In genomic region chr10:77074276-77074974, GRCm38 (mm10) we compare ENCODE assay signal across 20 mouse cellular contexts. TPM values are rescaled to one million over a fixed set of nuclear protein-coding genes. Genes with fewer than 3 reads are reported as not detected.
A peak's percentile ranks its signal among the peaks of the same experiment; 100 is the strongest.
DNase-seq lines count a peak whose midpoint lies in the region; ATAC-seq and TF ChIP-seq lines count a peak whose summit lies in the region.
"Had no signal": no experiment of that assay in that cellular context is flagged by ENCODE, and none has a peak within 500 bp of the region (broad histone marks: within the 10 kb centered on the region; RNA-seq: fewer than 3 reads in every experiment).

No protein-coding gene starts in this region.

- WGBS in forebrain, postnatal 0 days, result 76% methylated on average over 4 of the region's 4 CpGs
- WGBS in forebrain, embryonic 15.5 days, result 87% methylated on average over 4 of the region's 4 CpGs
- WGBS in midbrain, embryonic 14.5 days, result 91% methylated on average over 4 of the region's 4 CpGs
- 91% methylated on average over 4 of the region's 4 CpGs for WGBS in midbrain, embryonic 10.5 days

- intact Hi-C loops in gastrocnemius, postnatal 14 days (cut with DNase I; ENCODE audit: low total_unique reads), result no loop called here

- no peaks in the 10 kb centered on the region for H3K4me1 ChIP-seq in forebrain, postnatal 0 days (ENCODE audit: insufficient read depth)
- H3K4me1 ChIP-seq in forebrain, embryonic 15.5 days, result no peaks in the 10 kb centered on the region
- no peaks in the 10 kb centered on the region for H3K4me1 ChIP-seq in midbrain, embryonic 14.5 days (ENCODE audit: control insufficient read depth, insufficient read depth, low read length)
- no peaks in the 10 kb centered on the region for H3K4me1 ChIP-seq in midbrain, embryonic 10.5 days
- H3K4me1 ChIP-seq: forebrain, embryonic 12.5 days; limb, embryonic 15.5 days had no signal

- H3K9me3 ChIP-seq in forebrain, postnatal 0 days (ENCODE audit: low read length), result no peaks in the 10 kb centered on the region
- H3K9me3 ChIP-seq in forebrain, embryonic 15.5 days, result no peaks in the 10 kb centered on the region
- H3K9me3 ChIP-seq in midbrain, embryonic 14.5 days (ENCODE audit: control insufficient read depth, low read length), result no peaks in the 10 kb centered on the region
- H3K9me3 ChIP-seq in midbrain, embryonic 10.5 days (replicated peaks), result no peaks in the 10 kb centered on the region
- H3K9me3 ChIP-seq: forebrain, embryonic 12.5 days; limb, embryonic 15.5 days had no signal

- H3K9ac ChIP-seq in forebrain, postnatal 0 days, result no peak overlapping the region
- no peak overlapping the region for H3K9ac ChIP-seq in forebrain, embryonic 15.5 days (replicated peaks)
- no peak overlapping the region for H3K9ac ChIP-seq in midbrain, embryonic 14.5 days (replicated peaks; ENCODE audit: low read length)
- H3K9ac ChIP-seq: forebrain, embryonic 12.5 days; limb, embryonic 15.5 days; liver, postnatal 0 days had no signal

- 0 out of 2 replicates have a peak, but pooled peaks have one; percentile 34 for ATAC-seq in forebrain, postnatal 0 days
- no peak for ATAC-seq in forebrain, embryonic 15.5 days (replicated peaks)
- ATAC-seq in midbrain, embryonic 14.5 days (ENCODE audit: low FRiP score, low TSS enrichment), result no peak
- ATAC-seq: liver, postnatal 0 days; Patski had no signal

- H3K4me3 ChIP-seq in forebrain, postnatal 0 days (ENCODE audit: low read depth, low read length), result no peak overlapping the region
- H3K4me3 ChIP-seq in forebrain, embryonic 15.5 days, result no peak overlapping the region
- no peak overlapping the region for H3K4me3 ChIP-seq in midbrain, embryonic 14.5 days (replicated peaks; ENCODE audit: low read depth, low read length)
- H3K4me3 ChIP-seq in midbrain, embryonic 10.5 days, result no peak overlapping the region
- H3K4me3 ChIP-seq: forebrain, embryonic 12.5 days; limb, embryonic 15.5 days had no signal

- H3K36me3 ChIP-seq in forebrain, postnatal 0 days (ENCODE audit: insufficient read depth), result no peaks in the 10 kb centered on the region
- no peaks in the 10 kb centered on the region for H3K36me3 ChIP-seq in forebrain, embryonic 15.5 days
- H3K36me3 ChIP-seq in midbrain, embryonic 14.5 days (ENCODE audit: control insufficient read depth, insufficient read depth, low read length), result no peaks in the 10 kb centered on the region
- H3K36me3 ChIP-seq in midbrain, embryonic 10.5 days, result peaks cover 99% of the 10 kb centered on the region

- no peak for TF ChIP-seq POLR2A in brain, embryonic 14.5 days (IDR thresholded peaks at IDR 0.05; ENCODE audit: borderline replicate concordance, extremely low read depth, insufficient read depth, insufficient read length, poor library complexity, severe bottlenecking)

- H3K27ac ChIP-seq in forebrain, postnatal 0 days (ENCODE audit: low read depth, low read length), result no peak overlapping the region
- no peak overlapping the region for H3K27ac ChIP-seq in forebrain, embryonic 15.5 days (replicated peaks)
- no peak overlapping the region for H3K27ac ChIP-seq in midbrain, embryonic 14.5 days (replicated peaks; ENCODE audit: low read depth, low read length)
- no peak overlapping the region for H3K27ac ChIP-seq in midbrain, embryonic 10.5 days (replicated peaks)
- H3K27ac ChIP-seq: forebrain, embryonic 12.5 days; limb, embryonic 15.5 days; macrophage had no signal

- DNase-seq in forebrain, postnatal 0 days, result no peak
- DNase-seq in midbrain, embryonic 14.5 days, result peak; percentile 27
- DNase-seq in midbrain, embryonic 10.5 days (ENCODE audit: low spot score), result no peak
- DNase-seq in brain, embryonic 14.5 days (ENCODE audit: low read depth), result peak; percentile 72
- DNase-seq in cerebellum, postnatal 14 days, result peak; percentile 74
- DNase-seq in gastrocnemius, postnatal 14 days, result no peak
- no peak for DNase-seq in urinary bladder, postnatal 36 days (ENCODE audit: low spot score in 2 of 2)
- DNase-seq: B cell, adult 2 months; heart, adult 18-20 months; heart, postnatal 4 days; kidney, adult 2 months; kidney, postnatal 25 days; layer of hippocampus, adult 9-11 months; liver, postnatal 0 days; right cerebral cortex, postnatal 4 days had no signal

- TF ChIP-seq CTCF in forebrain, postnatal 0 days (IDR thresholded peaks at IDR 0.05; ENCODE audit: low read depth), result no peak
- no peak for TF ChIP-seq CTCF in brain, embryonic 14.5 days (IDR thresholded peaks at IDR 0.05; ENCODE audit: borderline replicate concordance, extremely low read depth, insufficient read depth, insufficient read length)

- no peak overlapping the region for H3K4me2 ChIP-seq in forebrain, postnatal 0 days (ENCODE audit: low read depth)
- no peak overlapping the region for H3K4me2 ChIP-seq in forebrain, embryonic 15.5 days (replicated peaks)
- no peak overlapping the region for H3K4me2 ChIP-seq in midbrain, embryonic 14.5 days (ENCODE audit: low read length)
- H3K4me2 ChIP-seq: forebrain, embryonic 12.5 days; limb, embryonic 15.5 days had no signal

- H3K27me3 ChIP-seq in forebrain, postnatal 0 days (ENCODE audit: insufficient read depth, low read length), result no peaks in the 10 kb centered on the region
- H3K27me3 ChIP-seq in forebrain, embryonic 15.5 days, result no peaks in the 10 kb centered on the region
- H3K27me3 ChIP-seq in midbrain, embryonic 14.5 days (ENCODE audit: control insufficient read depth, insufficient read depth, low read length), result no peaks in the 10 kb centered on the region
- H3K27me3 ChIP-seq in midbrain, embryonic 10.5 days (ENCODE audit: low read depth, poor library complexity, severe bottlenecking), result no peaks in the 10 kb centered on the region
- H3K27me3 ChIP-seq: forebrain, embryonic 12.5 days; limb, embryonic 15.5 days; Patski had no signal

RNA-seq across cellular contexts. Expression of gene Slc19a1, which starts 42.4 kb away (rescaled TPM):
- 24.3 and 36.7 TPM in 2 replicates for total RNA-seq in forebrain, postnatal 0 days (2014; rRNA removed)
- 37.4 and 39.7 TPM in 2 replicates for polyA plus RNA-seq in forebrain, postnatal 0 days (2015; fragmentation: Nextera tagmentation; extraction: Ambion mirVana)
- 35.4 and 37.9 TPM in 2 replicates for polyA plus RNA-seq in forebrain, embryonic 15.5 days (2015; fragmentation: Nextera tagmentation; extraction: Ambion mirVana)
- polyA plus RNA-seq in midbrain, embryonic 14.5 days (2014; fragmentation: Nextera tagmentation; extraction: Ambion mirVana), result 33.5 and 37.5 TPM in 2 replicates
- 37.2 and 37.9 TPM in 2 replicates for polyA plus RNA-seq in midbrain, embryonic 10.5 days (2016; fragmentation: Nextera tagmentation; extraction: Ambion mirVana)
- 67.3 and 79.2 TPM in 2 replicates for polyA plus RNA-seq in brain, embryonic 14.5 days (2012; rRNA removed)
- 1 to 10 TPM; 4.8 to 5.4 TPM for total RNA-seq in gastrocnemius, postnatal 14 days (2021)

Comparison
In these comparisons a context has a peak if more than half of its experiments do, and no peak if none do; other contexts are left out.
1. DNase-seq: peak in midbrain, embryonic 14.5 days (single experiment), brain, embryonic 14.5 days (single experiment) and cerebellum, postnatal 14 days (2 of 2); none in forebrain, postnatal 0 days (single experiment), midbrain, embryonic 10.5 days (single experiment), gastrocnemius, postnatal 14 days (single experiment) and urinary bladder, postnatal 36 days (0 of 2).